Mouse (Mus musculus) C2C12 (cell line): ENCODE measurements around the gene Dusp1. TPM values are rescaled to one million over a fixed set of nuclear protein-coding genes. Genes with fewer than 3 reads are reported as not detected.
A peak's percentile ranks its signal among the peaks of the same experiment; 100 is the strongest.

Source experiments
- H3K27me3 ChIP-seq: one replicate; pipeline ENCODE4 v1.6.1; 2011; ENCODE audit not compliant: control insufficient read depth, insufficient read depth, insufficient read length
- H3K36me3 ChIP-seq: one replicate; pipeline ENCODE4 v1.6.1; 2011; ENCODE audit not compliant: control insufficient read depth, insufficient read depth
- H3K4me3 ChIP-seq: one replicate; pipeline ENCODE4 v1.5.1; 2011; ENCODE audit warnings: mild to moderate bottlenecking, control low read depth; ENCODE audit not compliant: poor library complexity, insufficient read depth, severe bottlenecking
- H3K79me2 ChIP-seq: one replicate; pipeline ENCODE4 v1.6.1; 2011; ENCODE audit not compliant: control insufficient read depth, insufficient read depth
- H3K79me3 ChIP-seq: one replicate; pipeline ENCODE4 v1.6.1; 2011; ENCODE audit warnings: low read depth, control low read depth
- H3ac ChIP-seq: one replicate; pipeline ENCODE3; 2011; ENCODE audit warnings: low read depth; ENCODE audit not compliant: control insufficient read depth, insufficient read length
- CEBPB ChIP-seq: IDR thresholded peaks from one replicate; pipeline ENCODE4 v1.6.1; 2011; ENCODE audit warnings: low read depth, mild to moderate bottlenecking, control low read depth, moderate library complexity
- CTCF ChIP-seq: IDR thresholded peaks from one replicate; pipeline ENCODE4 v1.5.1; 2011; ENCODE audit not compliant: control insufficient read depth, insufficient read depth, insufficient read length
- FOSL1 ChIP-seq: IDR thresholded peaks from one replicate; pipeline ENCODE4 v1.8.0; 2011; ENCODE audit warnings: mild to moderate bottlenecking, low read length; ENCODE audit not compliant: poor library complexity, insufficient read depth, severe bottlenecking
- MAX ChIP-seq: IDR thresholded peaks from one replicate; pipeline ENCODE4 v1.6.1; 2011; ENCODE audit warnings: mild to moderate bottlenecking, control low read depth
- MYOD1 ChIP-seq: IDR thresholded peaks from one replicate; pipeline ENCODE4 v1.6.1; 2011; ENCODE audit warnings: low read depth; ENCODE audit not compliant: control insufficient read depth, insufficient read length
- MYOG ChIP-seq: IDR thresholded peaks from one replicate; pipeline ENCODE4 v1.6.1; 2011; ENCODE audit not compliant: control insufficient read depth, insufficient read length; ENCODE audit errors: extremely low read depth
- USF1 ChIP-seq: IDR thresholded peaks from one replicate; pipeline ENCODE4 v1.6.1; 2011; ENCODE audit warnings: low read depth, mild to moderate bottlenecking, control low read depth, moderate library complexity
- polyA plus RNA-seq: library from polyadenylated mRNA; unstranded; fragments of >200 nt; fragmentation: generic; extraction: Trizol; gene quantifications from one replicate; pipeline ENCODE4 v1.2.1, GENCODE M21; 2012; ENCODE audit warnings: missing spikeins

Dusp1 gene
- polyA plus RNA-seq, 1 experiment: 16.4 TPM

DNA sequence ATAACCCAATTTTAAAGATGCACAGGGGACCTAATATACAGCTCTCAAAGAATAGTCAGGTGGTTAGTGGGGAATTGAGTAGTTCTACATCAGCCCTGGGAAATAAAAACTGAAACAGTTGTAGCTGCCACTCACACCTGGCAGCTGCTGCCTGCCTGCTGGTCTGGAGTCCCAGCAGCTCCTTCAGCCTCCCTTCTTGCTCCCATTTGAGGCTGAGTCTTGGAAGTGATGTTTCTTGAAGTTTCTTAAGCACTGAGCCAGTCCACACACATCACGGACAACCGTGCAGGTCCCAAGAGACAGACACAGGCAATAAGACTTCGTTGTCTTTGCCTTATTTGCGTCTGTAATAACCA lies 5.9 kb upstream of the Dusp1 start:
- Histone ChIP-seq H3K79me2 (peaks cover 100% of the 10 kb centered on the region), H3K36me3 (peaks cover 53% of the 10 kb centered on the region), H3K27me3 (no peaks in the 10 kb centered on the region), H3K4me3 (no peak overlapping the region), H3ac (no peak overlapping the region), H3K79me3 (peaks cover 78% of the 10 kb centered on the region)
- TF ChIP-seq USF1: no peak

DNA sequence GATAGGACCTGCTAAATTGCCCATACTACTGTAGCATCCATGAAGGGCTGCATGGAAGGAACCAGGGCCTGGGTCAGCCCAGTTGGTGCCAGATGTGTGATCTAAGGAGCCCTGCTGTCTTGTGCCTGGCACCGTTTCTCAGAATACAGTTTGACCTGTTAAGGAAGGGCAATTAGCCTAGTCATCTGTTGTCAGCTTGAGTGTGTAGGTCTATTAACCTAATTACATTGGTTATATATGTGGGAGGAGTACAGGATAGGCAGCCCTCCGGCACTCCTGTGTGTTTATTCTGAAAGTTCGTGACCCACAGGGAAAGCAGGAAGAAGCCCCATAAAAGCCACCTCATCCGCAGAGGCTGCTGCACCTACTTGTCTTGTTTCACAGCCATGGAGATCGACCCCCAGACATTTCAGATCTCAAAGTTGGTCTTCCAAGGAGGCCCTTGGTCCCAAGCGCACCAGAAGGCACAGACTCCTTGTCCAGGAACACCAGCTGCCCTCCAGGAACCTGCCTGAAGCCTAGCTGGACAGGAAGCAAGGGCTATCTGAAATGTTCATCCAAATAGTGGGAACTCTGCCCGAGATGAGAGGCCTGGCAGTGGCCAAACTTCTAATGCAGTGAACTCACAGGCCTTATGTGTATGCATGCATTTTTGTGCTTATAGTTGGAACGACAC lies 5.4 kb upstream of the Dusp1 start:
- Histone ChIP-seq H3K79me2 (peaks cover 100% of the 10 kb centered on the region), H3ac (no peak overlapping the region), H3K79me3 (peaks cover 83% of the 10 kb centered on the region), H3K4me3 (no peak overlapping the region), H3K27me3 (no peaks in the 10 kb centered on the region), H3K36me3 (peaks cover 53% of the 10 kb centered on the region)
- TF ChIP-seq MAX: no peak
- TF ChIP-seq CEBPB: no peak
- no peak for TF ChIP-seq USF1
- no peak for TF ChIP-seq MYOD1
- no peak for TF ChIP-seq FOSL1
- no peak for TF ChIP-seq MYOG
- no peak for TF ChIP-seq CTCF

DNA sequence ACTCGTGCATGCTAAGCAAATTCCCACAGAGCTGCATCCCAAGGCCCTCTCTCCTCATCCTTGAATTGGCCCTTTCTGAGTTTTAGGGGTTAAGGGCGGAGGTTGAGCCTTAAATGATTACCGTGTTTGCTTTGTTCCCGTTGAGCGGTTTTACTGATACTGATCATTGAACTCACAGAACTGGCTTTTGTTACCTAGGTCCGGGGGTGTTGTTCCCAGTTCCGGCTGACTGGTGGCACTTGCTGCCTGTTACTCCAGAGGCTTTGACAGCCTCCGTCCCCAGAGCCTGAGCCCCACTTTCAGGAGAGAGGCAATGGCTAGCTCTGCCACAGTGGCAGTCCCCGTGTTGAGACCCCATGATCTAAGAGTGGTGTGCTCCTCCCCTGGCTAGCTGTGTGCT lies 2.5 kb upstream of the Dusp1 start:
- Histone ChIP-seq H3K27me3 (no peaks in the 10 kb centered on the region), H3K4me3 (no peak overlapping the region), H3K36me3 (peaks cover 40% of the 10 kb centered on the region), H3ac (no peak overlapping the region), H3K79me3 (peaks cover 69% of the 10 kb centered on the region), H3K79me2 (peaks cover 81% of the 10 kb centered on the region)
- TF ChIP-seq CEBPB: no peak
- no peak for TF ChIP-seq FOSL1

DNA sequence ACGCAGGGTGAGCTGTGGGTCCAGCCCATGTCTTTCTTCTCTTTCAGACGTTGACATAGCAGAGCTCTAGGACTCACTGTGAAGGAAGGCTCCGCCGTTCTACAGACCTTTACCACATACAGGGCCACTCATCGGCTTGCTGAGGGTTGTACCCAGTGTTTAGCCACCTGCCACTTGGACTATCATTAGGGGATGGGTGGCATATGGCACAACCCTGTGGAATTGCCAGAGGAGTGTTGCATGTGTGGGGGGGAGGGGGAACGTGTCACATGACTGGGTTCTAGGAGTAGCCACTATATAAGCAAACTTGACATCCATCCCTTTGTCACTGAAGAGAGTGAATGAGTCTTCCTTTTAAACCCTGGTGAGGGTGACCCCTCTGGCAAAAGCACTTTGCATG lies 1.5 kb upstream of the Dusp1 start:
- Histone ChIP-seq H3K27me3 (no peaks in the 10 kb centered on the region), H3K79me2 (peaks cover 71% of the 10 kb centered on the region), H3K79me3 (peaks cover 64% of the 10 kb centered on the region), H3ac (no peak overlapping the region), H3K36me3 (peaks cover 36% of the 10 kb centered on the region), H3K4me3 (no peak overlapping the region)
- TF ChIP-seq MYOD1 (no peak), CEBPB (no peak), USF1 (no peak), MAX (no peak), MYOG (no peak), FOSL1 (no peak), CTCF (no peak)

DNA sequence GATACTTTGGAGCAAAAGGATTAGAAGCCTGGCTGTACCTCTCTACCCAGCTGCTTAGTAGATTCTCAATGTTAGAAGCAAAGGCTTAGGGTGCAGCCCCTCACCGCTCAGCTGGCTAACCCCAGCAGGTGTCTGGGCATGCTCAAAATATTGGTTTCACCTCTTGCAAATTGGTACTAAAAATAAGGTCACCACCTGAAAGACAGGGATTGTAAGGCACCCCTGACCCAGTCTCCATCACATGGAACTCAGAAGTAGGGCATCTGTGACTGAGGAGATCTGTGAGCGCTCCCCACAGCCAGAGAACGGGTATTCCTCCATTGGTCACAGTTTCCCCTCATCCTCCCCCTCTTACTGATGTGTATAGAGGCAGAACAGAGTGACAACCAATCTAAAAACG lies 364 bp upstream of the Dusp1 start:
- TF ChIP-seq CTCF: no peak
- TF ChIP-seq MAX: no peak
- TF ChIP-seq USF1: no peak
- no peak for TF ChIP-seq MYOD1
- Histone ChIP-seq H3K27me3 (no peaks in the 10 kb centered on the region), H3K79me2 (peaks cover 59% of the 10 kb centered on the region), H3K4me3 (peak overlapping the region; percentile 89), H3ac (peak overlapping the region; percentile 98), H3K79me3 (peaks cover 52% of the 10 kb centered on the region), H3K36me3 (peaks cover 25% of the 10 kb centered on the region)

DNA sequence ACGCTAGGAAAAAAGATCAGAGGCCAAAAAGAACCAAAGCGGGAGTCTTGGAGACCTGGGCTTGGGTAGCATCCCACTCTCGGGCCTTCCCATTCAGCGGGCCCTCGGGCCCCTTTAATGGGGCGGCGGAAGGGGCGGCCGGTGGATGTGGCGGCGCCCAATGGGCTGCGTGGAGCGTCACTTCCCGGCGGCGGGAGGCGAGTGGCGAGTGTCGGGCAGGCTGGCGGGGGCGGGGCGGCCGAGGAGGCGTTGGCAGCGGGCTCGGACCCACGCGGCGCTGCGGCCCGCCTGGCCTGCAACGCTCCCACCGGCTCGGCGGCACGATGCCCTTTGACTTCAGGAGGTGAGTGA lies 663 bp downstream of the Dusp1 start, which contains the start of gene Ergic1:
Gene Ergic1 (plus strand): TSS at position 200 of the 351 bp plus-strand sequence.
- TF ChIP-seq MAX (peak; percentile 78), FOSL1 (no peak)

More for the DNA sequence above, 663 bp downstream of the Dusp1 start, which contains the start of gene Ergic1:
- Histone ChIP-seq H3K79me2 (peaks cover 49% of the 10 kb centered on the region), H3K36me3 (peaks cover 21% of the 10 kb centered on the region), H3K4me3 (peak within 1 kb of the TSS; percentile 89), H3K27me3 (no peaks in the 10 kb centered on the region), H3ac (peak within 1 kb of the TSS; percentile 98), H3K79me3 (peaks cover 43% of the 10 kb centered on the region)
